Mouse (Mus musculus): ENCODE results near the gene 4921507P07Rik. TPM values are rescaled to one million over a fixed set of nuclear protein-coding genes. Genes with fewer than 3 reads are reported as not detected.
"Not testable (repeated sequence)": the region's sequence is repeated elsewhere in the genome, so short reads cannot be mapped to it uniquely, and the experiment has no call there.

Gene 4921507P07Rik
- total RNA-seq, 1 experiment, result 0.40 TPM

DNA sequence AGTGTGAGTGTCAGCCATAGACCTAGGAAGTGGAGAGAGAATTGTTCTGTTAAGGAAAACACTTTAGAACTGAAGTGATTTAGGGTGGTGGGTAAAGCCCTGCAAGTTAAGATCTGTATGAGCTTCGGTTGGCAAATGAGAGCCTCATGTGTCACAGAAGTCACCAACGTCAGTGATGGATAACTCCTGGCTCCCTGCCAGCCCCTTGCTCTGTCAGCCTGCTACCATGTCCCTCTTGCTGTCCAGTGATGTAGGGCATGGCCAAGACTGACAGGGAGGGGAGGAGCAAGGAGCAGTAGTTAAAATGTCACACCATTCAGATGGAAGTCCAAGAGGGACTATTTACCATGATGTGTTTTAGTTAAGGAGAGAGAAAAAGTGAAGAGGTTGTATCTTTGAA, 43.2 kb upstream of the 4921507P07Rik start:
- TF ChIP-seq ZNF384 (IDR thresholded peaks at IDR 0.05; ENCODE audit: low read depth, low read length) (no peak), CHD2 (IDR thresholded peaks at IDR 0.05; ENCODE audit: low read depth, low read length) (no peak), ZC3H11A (IDR thresholded peaks at IDR 0.05; ENCODE audit: borderline replicate concordance, low read depth, low read length) (no peak), HCFC1 (IDR thresholded peaks at IDR 0.05; ENCODE audit: borderline replicate concordance, insufficient read depth, low read length) (no peak), MAFK (IDR thresholded peaks at IDR 0.05; ENCODE audit: insufficient read depth, low read depth, low read length) (no peak)
- H3K9me3 ChIP-seq (ENCODE audit: control insufficient read depth, insufficient read depth, low read depth, low read length), result peaks cover 14% of the 10 kb centered on the region
- no peak overlapping the region for H3K27ac ChIP-seq (ENCODE audit: insufficient read depth, low read depth, low read length, poor library complexity, severe bottlenecking)
- no peak overlapping the region for H3K4me3 ChIP-seq (ENCODE audit: insufficient read depth in 1 of 2, low read depth in 1 of 2, low read length in 2 of 2, poor library complexity in 1 of 2, severe bottlenecking in 1 of 2)
- in situ Hi-C loops (cut with MboI; ENCODE audit: low sequenced_read_pairs in 2 of 2, unreplicated experiment in 2 of 2), result no loop called here
- peaks cover 2% of the 10 kb centered on the region; the same call in 1 of the 2 replicates for H3K36me3 ChIP-seq (ENCODE audit: control insufficient read depth, insufficient read depth, low read length, poor library complexity, severe bottlenecking)
- no peaks in the 10 kb centered on the region for H3K4me1 ChIP-seq (ENCODE audit: control insufficient read depth in 2 of 2, insufficient read depth in 2 of 2, low read length in 2 of 2, poor library complexity in 1 of 2)
- no peak for DNase-seq (ENCODE audit: low read depth, low spot score)
- H3K9ac ChIP-seq (ENCODE audit: insufficient read depth, low read depth, low read length, poor library complexity, severe bottlenecking), result no peak overlapping the region

DNA sequence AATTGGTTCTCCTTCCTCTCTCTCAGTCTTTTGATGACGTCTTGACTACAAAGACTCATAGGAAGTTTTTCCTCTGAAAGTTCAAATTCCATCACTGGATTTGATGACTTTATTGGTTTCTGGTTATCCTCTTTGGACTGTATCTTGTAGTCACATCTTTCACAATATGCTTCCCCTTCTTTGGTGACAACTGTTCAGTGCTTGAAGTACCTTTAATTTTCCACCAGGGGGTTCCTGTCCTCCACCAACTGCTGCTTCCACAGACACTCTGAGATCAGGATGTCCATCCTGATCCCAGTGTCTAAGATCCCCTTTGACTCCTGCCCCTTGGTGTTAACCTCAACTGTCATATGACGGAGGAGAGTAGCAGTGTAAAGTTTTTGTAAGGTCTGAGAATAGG, 29.7 kb upstream of the 4921507P07Rik start:
- H3K9me3 ChIP-seq (ENCODE audit: control insufficient read depth, insufficient read depth, low read depth, low read length); H3K36me3 ChIP-seq (ENCODE audit: control insufficient read depth, insufficient read depth, low read length, poor library complexity, severe bottlenecking); DNase-seq (ENCODE audit: low read depth, low spot score); H3K4me3 ChIP-seq (ENCODE audit: insufficient read depth in 1 of 2, low read depth in 1 of 2, low read length in 2 of 2, poor library complexity in 1 of 2, severe bottlenecking in 1 of 2); H3K9ac ChIP-seq (ENCODE audit: insufficient read depth, low read depth, low read length, poor library complexity, severe bottlenecking); H3K4me1 ChIP-seq (ENCODE audit: control insufficient read depth in 2 of 2, insufficient read depth in 2 of 2, low read length in 2 of 2, poor library complexity in 1 of 2); H3K27ac ChIP-seq (ENCODE audit: insufficient read depth, low read depth, low read length, poor library complexity, severe bottlenecking); in situ Hi-C loops (cut with MboI; ENCODE audit: low sequenced_read_pairs in 2 of 2, unreplicated experiment in 2 of 2): not testable (repeated sequence)

DNA sequence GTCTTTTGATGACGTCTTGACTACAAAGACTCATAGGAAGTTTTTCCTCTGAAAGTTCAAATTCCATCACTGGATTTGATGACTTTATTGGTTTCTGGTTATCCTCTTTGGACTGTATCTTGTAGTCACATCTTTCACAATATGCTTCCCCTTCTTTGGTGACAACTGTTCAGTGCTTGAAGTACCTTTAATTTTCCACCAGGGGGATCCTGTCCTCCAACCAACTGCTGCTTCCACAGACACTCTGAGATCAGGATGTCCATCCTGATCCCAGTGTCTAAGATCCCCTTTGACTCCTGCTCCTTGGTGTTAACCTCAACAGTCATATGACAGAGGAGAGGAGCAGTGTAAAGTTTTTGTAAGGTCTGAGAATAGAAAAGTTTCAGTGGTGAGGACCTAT, 21.8 kb upstream of the 4921507P07Rik start:
- H3K4me3 ChIP-seq (ENCODE audit: insufficient read depth in 1 of 2, low read depth in 1 of 2, low read length in 2 of 2, poor library complexity in 1 of 2, severe bottlenecking in 1 of 2); DNase-seq (ENCODE audit: low read depth, low spot score); H3K36me3 ChIP-seq (ENCODE audit: control insufficient read depth, insufficient read depth, low read length, poor library complexity, severe bottlenecking); H3K9ac ChIP-seq (ENCODE audit: insufficient read depth, low read depth, low read length, poor library complexity, severe bottlenecking); H3K4me1 ChIP-seq (ENCODE audit: control insufficient read depth in 2 of 2, insufficient read depth in 2 of 2, low read length in 2 of 2, poor library complexity in 1 of 2); H3K9me3 ChIP-seq (ENCODE audit: control insufficient read depth, insufficient read depth, low read depth, low read length); H3K27ac ChIP-seq (ENCODE audit: insufficient read depth, low read depth, low read length, poor library complexity, severe bottlenecking); in situ Hi-C loops (cut with MboI; ENCODE audit: low sequenced_read_pairs in 2 of 2, unreplicated experiment in 2 of 2): not testable (repeated sequence)

DNA sequence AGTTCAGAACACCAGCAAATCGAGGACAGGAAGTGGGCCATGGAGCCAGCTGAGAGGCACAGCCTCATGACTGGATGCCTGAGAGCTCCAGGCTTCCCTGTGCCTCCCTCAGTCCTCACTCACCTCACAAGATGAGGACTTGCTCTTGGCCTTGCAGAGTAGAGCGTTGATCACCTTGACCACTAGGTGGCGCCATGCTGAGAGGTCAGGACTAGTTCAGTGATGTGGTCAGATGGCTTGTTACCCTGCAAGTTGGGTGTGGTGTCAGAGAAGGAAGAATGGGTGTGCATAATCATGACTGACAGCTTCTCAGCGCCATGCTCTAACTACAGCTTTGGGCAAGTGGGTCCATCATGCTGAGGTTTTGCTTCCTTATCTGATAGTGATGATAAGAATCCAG, 5.2 kb upstream of the 4921507P07Rik start:
- in situ Hi-C loops (cut with MboI; ENCODE audit: low sequenced_read_pairs in 2 of 2, unreplicated experiment in 2 of 2), result no loop called here
- TF ChIP-seq ZC3H11A (IDR thresholded peaks at IDR 0.05; ENCODE audit: borderline replicate concordance, low read depth, low read length) (peak; percentile 42; the same call in 1 of the 2 replicates), CHD2 (IDR thresholded peaks at IDR 0.05; ENCODE audit: low read depth, low read length) (no peak), HCFC1 (IDR thresholded peaks at IDR 0.05; ENCODE audit: borderline replicate concordance, insufficient read depth, low read length) (no peak), MAFK (IDR thresholded peaks at IDR 0.05; ENCODE audit: insufficient read depth, low read depth, low read length) (no peak)
- DNase-seq (ENCODE audit: low read depth, low spot score), result peak; percentile 92
- Histone ChIP-seq H3K4me1 (ENCODE audit: control insufficient read depth in 2 of 2, insufficient read depth in 2 of 2, low read length in 2 of 2, poor library complexity in 1 of 2) (peaks cover 0 to 4% of the 10 kb centered on the region in 2 experiments; a peak in 1 of 4 replicates), H3K27ac (ENCODE audit: insufficient read depth, low read depth, low read length, poor library complexity, severe bottlenecking) (no peak overlapping the region), H3K9ac (ENCODE audit: insufficient read depth, low read depth, low read length, poor library complexity, severe bottlenecking) (no peak overlapping the region), H3K9me3 (ENCODE audit: control insufficient read depth, insufficient read depth, low read depth, low read length) (no peaks in the 10 kb centered on the region), H3K36me3 (ENCODE audit: control insufficient read depth, insufficient read depth, low read length, poor library complexity, severe bottlenecking) (no peaks in the 10 kb centered on the region), H3K4me3 (ENCODE audit: insufficient read depth in 1 of 2, low read depth in 1 of 2, low read length in 2 of 2, poor library complexity in 1 of 2, severe bottlenecking in 1 of 2) (no peak overlapping the region)

DNA sequence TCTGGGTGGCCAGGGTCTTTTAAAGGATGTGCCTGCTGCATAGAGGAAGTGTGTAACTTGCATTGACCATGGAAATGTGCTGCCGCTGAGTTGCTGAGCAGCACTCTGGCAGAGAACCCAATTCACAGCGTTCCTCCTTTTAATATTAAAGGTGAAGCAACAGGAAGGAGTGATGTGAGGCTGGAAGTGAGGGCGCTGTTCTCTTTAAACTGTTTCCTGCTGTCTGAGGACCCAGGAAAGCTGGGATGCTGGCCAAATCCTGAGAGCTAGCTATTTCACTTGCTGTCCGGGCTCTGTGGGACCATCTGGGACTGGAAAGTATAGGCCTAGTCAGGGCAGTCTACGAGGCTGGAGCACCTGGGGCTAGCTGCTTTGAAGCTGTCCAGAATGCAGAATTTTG, 2.1 kb upstream of the 4921507P07Rik start:
- no peak for DNase-seq (ENCODE audit: low read depth, low spot score)
- H3K36me3 ChIP-seq (ENCODE audit: control insufficient read depth, insufficient read depth, low read length, poor library complexity, severe bottlenecking), result no peaks in the 10 kb centered on the region
- no peak overlapping the region for H3K27ac ChIP-seq (ENCODE audit: insufficient read depth, low read depth, low read length, poor library complexity, severe bottlenecking)
- H3K4me1 ChIP-seq (ENCODE audit: control insufficient read depth in 2 of 2, insufficient read depth in 2 of 2, low read length in 2 of 2, poor library complexity in 1 of 2), result peaks cover 0 to 6% of the 10 kb centered on the region in 2 experiments; a peak in 2 of 4 replicates
- no peak overlapping the region for H3K9ac ChIP-seq (ENCODE audit: insufficient read depth, low read depth, low read length, poor library complexity, severe bottlenecking)
- in situ Hi-C loops (cut with MboI; ENCODE audit: low sequenced_read_pairs in 2 of 2, unreplicated experiment in 2 of 2), result no loop called here
- H3K9me3 ChIP-seq (ENCODE audit: control insufficient read depth, insufficient read depth, low read depth, low read length), result no peaks in the 10 kb centered on the region
- TF ChIP-seq ZNF384 (IDR thresholded peaks at IDR 0.05; ENCODE audit: low read depth, low read length), result no peak
- no peak overlapping the region for H3K4me3 ChIP-seq (ENCODE audit: insufficient read depth in 1 of 2, low read depth in 1 of 2, low read length in 2 of 2, poor library complexity in 1 of 2, severe bottlenecking in 1 of 2)

All from ES-E14 (cell line).